Mouse (Mus musculus): ENCODE measurements around the gene Slc25a26. TPM values are rescaled to one million over a fixed set of nuclear protein-coding genes. Genes with fewer than 3 reads are reported as not detected.

Slc25a26 gene
- total RNA-seq, 2 experiments from 2014 or later: 19.3 to 21.1 TPM

GRCm38 (mm10) chr6:94595206-94595605 is 95.1 kb downstream of the Slc25a26 start:
- no peak overlapping the region for H3K4me3 ChIP-seq
- no peak for DNase-seq (ENCODE audit: low spot score in 2 of 2)
- TF ChIP-seq CTCF (conservative IDR thresholded peaks at IDR 0.05): no peak
- H3K27ac ChIP-seq: no peak overlapping the region

DNA sequence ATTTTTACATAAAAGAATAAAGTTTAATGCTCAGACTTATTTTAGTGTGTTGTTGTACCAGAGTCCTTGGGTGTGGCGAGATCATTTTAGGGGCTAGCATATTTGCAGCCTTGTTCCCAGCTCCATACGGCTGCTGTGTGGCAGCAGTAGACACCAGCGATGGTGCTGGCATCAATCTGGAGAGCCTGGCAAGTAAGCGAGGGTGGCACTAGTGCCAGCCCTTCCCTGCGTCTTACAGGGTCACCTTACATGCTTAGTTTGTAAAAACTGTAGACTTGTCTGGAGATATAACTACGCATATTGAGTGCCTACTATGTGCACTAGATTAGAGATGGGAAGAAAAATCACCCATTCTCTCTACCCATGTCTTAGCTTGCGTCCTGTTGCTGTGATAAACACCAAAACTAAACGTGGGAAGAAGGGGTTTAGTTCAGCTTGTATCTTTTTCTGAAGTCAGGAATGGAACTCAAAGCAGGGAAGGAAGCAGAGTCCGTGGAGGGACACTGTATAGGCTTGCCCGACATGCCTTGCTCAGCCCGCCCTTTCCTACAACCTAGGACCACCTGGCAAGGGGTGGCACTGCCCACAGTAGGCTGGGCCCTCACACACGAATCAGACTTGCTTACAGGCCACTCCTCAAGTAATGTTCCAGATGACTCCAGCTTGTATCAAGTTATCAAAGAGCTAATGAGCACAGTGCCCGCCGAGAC is 96.1 kb downstream of the Slc25a26 start:
- no peak for TF ChIP-seq CTCF (conservative IDR thresholded peaks at IDR 0.05)
- H3K27ac ChIP-seq: no peak overlapping the region
- H3K4me3 ChIP-seq: no peak overlapping the region
- no peak for DNase-seq (ENCODE audit: low spot score in 2 of 2)

- peak; percentile 57 for TF ChIP-seq CTCF (conservative IDR thresholded peaks at IDR 0.05)
- Histone ChIP-seq H3K4me3 (no peak overlapping the region), H3K27ac (no peak overlapping the region)
- DNase-seq (ENCODE audit: low spot score in 2 of 2): no peak
Observed at GRCm38 (mm10) chr6:94596761-94597485, 96.8 kb downstream of the Slc25a26 start.

DNA sequence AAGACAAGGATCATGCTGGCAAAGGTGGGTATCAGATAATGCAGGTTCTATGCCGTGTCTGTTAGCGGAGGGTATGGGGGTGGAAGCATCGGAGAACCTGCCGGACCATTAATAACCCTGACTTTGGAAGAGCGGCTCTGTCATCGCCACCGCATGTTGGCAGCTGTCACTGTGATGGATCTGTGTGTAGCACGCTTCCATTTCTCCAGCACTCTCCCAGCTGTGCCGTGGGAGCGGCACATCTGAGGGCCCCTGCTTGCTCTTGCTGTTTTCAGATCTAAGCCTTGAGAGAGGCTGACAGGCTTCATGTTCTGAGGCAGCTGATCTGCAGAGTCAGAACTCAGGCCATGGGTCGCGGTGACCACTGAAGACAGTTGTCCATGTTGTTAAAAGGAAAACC is 98.3 kb downstream of the Slc25a26 start:
- DNase-seq (ENCODE audit: low spot score in 2 of 2): no peak
- TF ChIP-seq CTCF (conservative IDR thresholded peaks at IDR 0.05): no peak
- no peak overlapping the region for H3K27ac ChIP-seq
- no peak overlapping the region for H3K4me3 ChIP-seq

DNA sequence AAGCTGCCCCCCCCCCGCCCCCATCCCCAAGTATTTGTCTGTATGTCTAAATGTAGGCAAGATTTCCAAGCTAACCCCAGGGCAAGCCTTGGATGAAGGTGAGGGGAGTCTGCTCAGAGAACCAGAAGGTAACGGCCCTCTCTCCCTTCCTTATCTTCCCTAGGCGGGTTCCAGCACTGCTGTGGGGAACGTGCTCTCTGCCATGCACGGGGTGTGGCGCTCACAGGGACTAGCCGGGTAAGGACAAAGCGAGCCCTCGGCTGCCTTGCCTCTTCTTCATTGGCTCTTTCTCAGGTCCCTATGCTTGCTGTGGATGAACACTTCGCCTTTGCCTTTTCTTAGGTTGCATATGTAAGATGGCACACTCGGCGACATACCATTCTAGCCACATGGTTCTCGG is 98.9 kb downstream of the Slc25a26 start:
- DNase-seq (ENCODE audit: low spot score in 2 of 2): no peak
- TF ChIP-seq CTCF (conservative IDR thresholded peaks at IDR 0.05): no peak
- no peak overlapping the region for H3K4me3 ChIP-seq
- no peak overlapping the region for H3K27ac ChIP-seq

DNA sequence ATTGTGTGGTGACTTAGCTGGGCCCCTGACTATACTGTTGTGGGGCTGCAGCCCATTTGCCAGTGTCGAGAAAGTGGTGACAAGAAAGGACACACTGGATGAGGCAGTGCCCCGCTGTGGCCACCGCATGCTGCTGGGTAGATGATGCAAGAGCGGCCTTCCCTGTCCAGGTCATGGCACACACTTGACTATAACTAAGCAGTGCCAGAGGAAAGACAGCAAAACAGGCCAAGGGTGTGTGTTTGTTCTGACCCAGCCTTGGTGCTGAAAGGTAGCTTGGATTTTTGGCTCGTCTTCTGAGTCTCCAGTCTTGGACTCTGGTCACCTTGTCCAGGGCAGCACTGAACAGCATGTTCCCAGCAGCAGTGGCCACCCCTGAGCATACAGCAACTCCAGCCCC is 101.0 kb downstream of the Slc25a26 start:
- no peak for DNase-seq (ENCODE audit: low spot score in 2 of 2)
- Histone ChIP-seq H3K27ac (no peak overlapping the region), H3K4me3 (no peak overlapping the region)
- no peak for TF ChIP-seq CTCF (conservative IDR thresholded peaks at IDR 0.05)

DNA sequence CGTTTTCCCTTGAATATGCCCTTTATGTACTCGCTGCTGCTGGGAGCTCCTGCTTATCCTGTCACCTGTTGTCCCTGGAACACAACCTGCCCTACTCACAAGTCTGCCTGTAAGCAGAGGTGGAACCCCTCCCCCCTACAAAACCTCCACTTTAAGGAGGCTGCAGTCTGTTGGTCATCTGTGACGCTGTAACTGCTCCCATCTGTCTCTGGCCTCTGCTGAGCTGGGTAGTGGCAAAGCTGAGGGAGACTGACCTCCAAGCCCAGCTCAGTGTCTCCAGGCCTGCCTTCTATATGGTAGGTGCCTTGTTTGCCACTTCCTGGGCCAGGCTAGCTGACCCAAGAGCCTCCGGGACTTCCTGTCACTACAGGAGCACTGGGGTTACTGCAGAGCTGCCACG is 101.7 kb downstream of the Slc25a26 start:
- no peak for DNase-seq (ENCODE audit: low spot score in 2 of 2)
- TF ChIP-seq CTCF (conservative IDR thresholded peaks at IDR 0.05): no peak
- H3K27ac ChIP-seq: no peak overlapping the region
- H3K4me3 ChIP-seq: no peak overlapping the region

DNA sequence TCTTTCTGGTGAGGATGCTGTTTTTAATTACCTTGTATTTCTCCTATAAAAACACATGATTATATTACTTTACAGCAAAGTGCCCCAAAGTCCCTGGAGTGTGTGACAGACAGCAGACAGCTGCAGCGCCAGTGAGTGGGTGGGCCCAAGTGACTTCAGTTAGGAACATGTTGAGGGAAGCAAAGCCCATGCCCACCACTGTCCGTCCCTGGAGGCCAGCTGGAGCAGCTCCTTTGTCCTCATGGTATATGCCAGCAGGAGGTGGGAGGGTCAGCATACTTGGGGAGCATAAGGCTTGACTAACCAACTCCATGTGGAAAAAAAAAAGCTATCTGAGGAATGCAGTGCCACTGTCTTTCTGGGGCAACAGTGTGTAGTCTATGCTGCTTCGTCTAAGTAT is 103.9 kb downstream of the Slc25a26 start:
- DNase-seq (ENCODE audit: low spot score in 2 of 2): no peak
- no peak for TF ChIP-seq CTCF (conservative IDR thresholded peaks at IDR 0.05)
- no peak overlapping the region for H3K4me3 ChIP-seq
- no peak overlapping the region for H3K27ac ChIP-seq

DNA sequence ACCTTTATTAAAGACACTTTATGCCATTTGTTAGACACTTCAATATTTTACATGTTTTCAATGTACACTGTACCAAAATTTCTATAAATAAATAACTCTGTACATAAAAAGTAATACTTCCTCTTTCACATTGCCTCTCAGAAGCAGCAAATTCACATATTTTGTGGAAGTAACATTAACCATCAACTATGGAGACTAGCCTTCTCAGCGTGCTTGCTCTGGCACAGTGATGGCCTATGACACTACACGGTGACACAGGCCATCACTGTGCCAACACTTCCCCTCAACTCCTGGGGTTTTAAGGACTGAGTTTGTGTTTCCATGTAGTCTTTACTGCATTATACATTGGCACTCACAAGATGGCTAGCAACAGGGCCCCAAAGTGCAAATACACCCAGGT is 104.4 kb downstream of the Slc25a26 start:
- no peak overlapping the region for H3K27ac ChIP-seq

GRCm38 (mm10) chr6:94613235-94613895 is 113.2 kb downstream of the Slc25a26 start:
- TF ChIP-seq CTCF (conservative IDR thresholded peaks at IDR 0.05): no peak
- DNase-seq (ENCODE audit: low spot score in 2 of 2): no peak
- Histone ChIP-seq H3K4me3 (no peak overlapping the region), H3K27ac (no peak overlapping the region)

More for the DNA sequence above, 104.4 kb downstream of the Slc25a26 start:
- DNase-seq (ENCODE audit: low spot score in 2 of 2): no peak
- H3K4me3 ChIP-seq: no peak overlapping the region
- TF ChIP-seq CTCF (conservative IDR thresholded peaks at IDR 0.05): no peak

DNA sequence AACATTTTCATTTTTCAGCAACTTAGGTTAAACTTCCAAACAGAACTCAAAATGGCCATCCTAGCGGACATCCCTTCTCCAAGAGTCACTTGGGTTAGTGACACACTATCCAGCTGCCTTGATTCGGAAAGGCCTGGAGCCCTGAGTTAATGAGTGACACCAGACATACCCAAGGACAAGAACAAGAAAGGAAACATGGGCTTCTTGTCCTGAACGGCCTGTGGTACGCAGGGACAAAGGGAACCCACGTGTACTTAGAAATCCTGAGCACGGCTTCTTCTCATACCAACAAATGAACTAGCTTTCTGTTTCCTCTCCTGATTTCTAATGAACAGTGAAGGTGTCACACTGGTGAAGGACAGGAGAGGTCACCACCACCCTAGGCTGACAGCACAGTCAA is 114.2 kb downstream of the Slc25a26 start:
- no peak for DNase-seq (ENCODE audit: low spot score in 2 of 2)
- no peak overlapping the region for H3K27ac ChIP-seq
- no peak for TF ChIP-seq CTCF (conservative IDR thresholded peaks at IDR 0.05)
- H3K4me3 ChIP-seq: no peak overlapping the region

GRCm38 (mm10) chr6:94615936-94616335 is 115.8 kb downstream of the Slc25a26 start:
- H3K4me3 ChIP-seq: no peak overlapping the region
- DNase-seq (ENCODE audit: low spot score in 2 of 2): no peak
- TF ChIP-seq CTCF (conservative IDR thresholded peaks at IDR 0.05): no peak
- H3K27ac ChIP-seq: no peak overlapping the region

GRCm38 (mm10) chr6:94618671-94619070 is 118.5 kb downstream of the Slc25a26 start:
- no peak for DNase-seq (ENCODE audit: low spot score in 2 of 2)
- Histone ChIP-seq H3K27ac (peak overlapping the region; percentile 36; the same call in 1 of the 2 replicates), H3K4me3 (no peak overlapping the region)
- TF ChIP-seq CTCF (conservative IDR thresholded peaks at IDR 0.05): no peak
